Mouse (Mus musculus) C2C12 (cell line): ENCODE measurements around the gene Zswim4.

Source experiments
- CEBPB ChIP-seq: IDR thresholded peaks from one replicate; pipeline ENCODE4 v1.6.1; 2011; ENCODE audit warnings: low read depth, mild to moderate bottlenecking, control low read depth, moderate library complexity
- CTCF ChIP-seq: IDR thresholded peaks from one replicate; pipeline ENCODE4 v1.5.1; 2011; ENCODE audit not compliant: control insufficient read depth, insufficient read depth, insufficient read length
- MAX ChIP-seq: IDR thresholded peaks from one replicate; pipeline ENCODE4 v1.6.1; 2011; ENCODE audit warnings: mild to moderate bottlenecking, control low read depth
- MYOD1 ChIP-seq: IDR thresholded peaks from one replicate; pipeline ENCODE4 v1.6.1; 2011; ENCODE audit warnings: low read depth; ENCODE audit not compliant: control insufficient read depth, insufficient read length
- MYOG ChIP-seq: IDR thresholded peaks from one replicate; pipeline ENCODE4 v1.6.1; 2011; ENCODE audit not compliant: control insufficient read depth, insufficient read length; ENCODE audit errors: extremely low read depth
- USF1 ChIP-seq: IDR thresholded peaks from one replicate; pipeline ENCODE4 v1.6.1; 2011; ENCODE audit warnings: low read depth, mild to moderate bottlenecking, control low read depth, moderate library complexity

- TF ChIP-seq MYOG = no peak
- TF ChIP-seq USF1 = no peak
- no peak for TF ChIP-seq CTCF
- no peak for TF ChIP-seq MAX
- TF ChIP-seq MYOD1 = no peak
- TF ChIP-seq CEBPB = no peak
Observed at GRCm38 (mm10) chr8:84194224-84194743, 42.6 kb downstream of the Zswim4 start.
